Mouse (Mus musculus) C2C12 (cell line): ENCODE measurements around the gene Ly6g5c.

Source experiments
- CEBPB ChIP-seq: IDR thresholded peaks from one replicate; pipeline ENCODE4 v1.6.1; 2011; ENCODE audit warnings: low read depth, mild to moderate bottlenecking, control low read depth, moderate library complexity
- CTCF ChIP-seq: IDR thresholded peaks from one replicate; pipeline ENCODE4 v1.5.1; 2011; ENCODE audit not compliant: control insufficient read depth, insufficient read depth, insufficient read length
- FOSL1 ChIP-seq: IDR thresholded peaks from one replicate; pipeline ENCODE4 v1.8.0; 2011; ENCODE audit warnings: mild to moderate bottlenecking, low read length; ENCODE audit not compliant: poor library complexity, insufficient read depth, severe bottlenecking
- MAX ChIP-seq: IDR thresholded peaks from one replicate; pipeline ENCODE4 v1.6.1; 2011; ENCODE audit warnings: mild to moderate bottlenecking, control low read depth
- MYOD1 ChIP-seq: IDR thresholded peaks from one replicate; pipeline ENCODE4 v1.6.1; 2011; ENCODE audit warnings: low read depth; ENCODE audit not compliant: control insufficient read depth, insufficient read length
- MYOG ChIP-seq: IDR thresholded peaks from one replicate; pipeline ENCODE4 v1.6.1; 2011; ENCODE audit not compliant: control insufficient read depth, insufficient read length; ENCODE audit errors: extremely low read depth
- USF1 ChIP-seq: IDR thresholded peaks from one replicate; pipeline ENCODE4 v1.6.1; 2011; ENCODE audit warnings: low read depth, mild to moderate bottlenecking, control low read depth, moderate library complexity

DNA sequence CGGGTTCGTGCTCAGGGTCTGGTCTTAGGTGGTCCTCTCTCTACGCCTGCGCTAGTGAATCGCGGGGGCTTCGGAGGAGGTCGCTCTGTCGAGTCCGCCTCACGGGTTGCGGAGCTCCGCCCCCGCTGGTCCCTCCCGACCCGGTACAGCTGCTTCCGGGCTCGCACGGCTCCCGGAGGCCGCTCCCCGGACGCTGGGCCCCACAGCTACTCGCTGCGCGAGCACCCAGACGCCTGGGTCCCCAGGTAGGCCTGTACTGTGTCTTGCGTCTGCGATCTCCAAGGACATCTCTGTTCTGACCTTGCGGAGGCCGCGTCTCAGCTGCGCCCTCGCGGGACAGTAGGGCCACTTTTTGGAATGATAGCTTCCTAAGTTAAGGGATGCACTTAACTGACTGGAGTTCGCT is 18.1 kb downstream of the Ly6g5c start, which contains the start of gene D17H6S53E:
- no peak for TF ChIP-seq CTCF
- no peak for TF ChIP-seq USF1
- no peak for TF ChIP-seq FOSL1
- no peak for TF ChIP-seq CEBPB
- TF ChIP-seq MAX: no peak
- no peak for TF ChIP-seq MYOG
- no peak for TF ChIP-seq MYOD1
